Mouse (Mus musculus) liver, adult (tissue): ENCODE measurements around the gene Kera.

Experiments used
- GATA4 ChIP-seq: IDR thresholded peaks from 2 replicates; pipeline ENCODE4 v1.6.1; 2014; ENCODE audit warnings: mild to moderate bottlenecking, low read length; ENCODE audit not compliant: insufficient replicate concordance

Gene Kera

DNA sequence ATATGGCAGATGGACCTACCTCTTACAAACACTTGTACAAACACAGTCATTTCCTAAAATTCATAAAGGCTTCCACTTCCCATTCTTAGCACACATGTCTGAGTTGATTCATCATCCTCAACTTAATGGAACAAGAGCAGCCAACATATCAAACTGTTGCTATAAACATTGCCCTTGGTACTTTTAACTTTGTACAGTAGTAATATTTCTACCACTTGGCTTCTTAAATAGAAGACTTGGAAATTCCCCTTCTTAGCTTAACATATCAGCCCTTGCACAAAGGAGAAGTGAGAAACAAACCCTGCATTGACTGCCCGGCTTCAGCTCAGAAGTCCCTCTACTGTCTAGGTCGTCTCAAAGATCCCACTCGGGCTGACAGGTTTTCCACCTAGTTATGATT is 24.4 kb downstream of the Kera start:
- no peak for TF ChIP-seq GATA4

DNA sequence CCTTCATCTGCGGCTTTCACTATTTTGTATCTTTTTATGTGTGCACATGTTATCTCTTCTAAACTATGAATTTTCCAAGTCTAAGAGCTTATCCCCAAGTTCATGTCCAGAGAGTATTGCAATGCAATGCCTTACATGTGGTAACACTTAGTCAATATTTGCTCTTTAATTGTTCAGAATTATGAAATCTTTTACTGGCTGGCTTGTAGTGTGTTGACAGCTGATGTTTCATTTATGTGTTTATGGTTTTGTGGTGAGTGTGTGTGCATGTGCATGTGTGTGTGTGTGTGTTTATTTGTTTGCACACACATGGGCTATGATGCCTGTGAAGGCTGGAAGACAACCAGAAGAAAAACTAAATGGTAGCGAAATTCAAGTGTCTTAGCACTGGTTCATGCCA is 35.2 kb downstream of the Kera start:
- TF ChIP-seq GATA4, result no peak

DNA sequence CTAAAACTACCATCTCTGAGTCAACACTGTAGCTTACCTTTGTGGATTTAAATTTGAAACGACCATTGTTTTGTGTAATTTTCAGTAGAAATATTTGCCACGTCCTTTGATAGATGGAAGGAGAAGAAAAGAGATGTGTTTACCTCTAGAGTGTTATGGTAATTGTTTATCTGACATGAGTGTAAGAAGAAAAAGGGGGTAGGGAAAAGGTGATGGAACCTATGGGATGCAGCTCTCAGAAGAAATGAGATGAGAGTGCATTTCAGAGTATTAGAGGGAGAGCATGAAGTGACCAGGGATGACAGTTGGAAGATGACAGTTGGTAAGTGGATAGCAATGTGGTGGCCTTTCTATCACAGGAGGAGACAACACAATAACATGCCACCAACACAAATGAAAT is 37.1 kb downstream of the Kera start, which contains the start of gene Epyc:
Gene Epyc, plus strand, starts transcription at position 301 of the 400 bp plus-strand sequence.
- no peak for TF ChIP-seq GATA4

DNA sequence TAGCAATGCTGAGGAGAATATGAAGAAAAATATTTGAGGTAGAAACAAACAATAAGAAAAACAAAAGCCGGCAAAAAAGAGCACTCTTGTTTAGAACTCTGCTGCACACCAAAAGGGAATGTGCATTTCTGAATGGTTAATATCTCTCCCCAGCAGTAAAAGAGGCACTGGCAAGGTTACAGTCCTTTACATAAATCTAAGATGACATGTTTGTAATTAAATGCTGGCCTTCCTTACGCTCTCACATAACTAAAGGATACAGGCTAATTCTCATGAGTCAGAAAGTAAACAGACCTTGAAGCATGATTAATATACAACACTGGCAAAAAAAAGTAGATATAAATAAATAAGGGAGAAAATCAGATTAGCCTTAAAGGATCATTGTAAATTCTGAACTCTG is 43.7 kb downstream of the Kera start:
- no peak for TF ChIP-seq GATA4

DNA sequence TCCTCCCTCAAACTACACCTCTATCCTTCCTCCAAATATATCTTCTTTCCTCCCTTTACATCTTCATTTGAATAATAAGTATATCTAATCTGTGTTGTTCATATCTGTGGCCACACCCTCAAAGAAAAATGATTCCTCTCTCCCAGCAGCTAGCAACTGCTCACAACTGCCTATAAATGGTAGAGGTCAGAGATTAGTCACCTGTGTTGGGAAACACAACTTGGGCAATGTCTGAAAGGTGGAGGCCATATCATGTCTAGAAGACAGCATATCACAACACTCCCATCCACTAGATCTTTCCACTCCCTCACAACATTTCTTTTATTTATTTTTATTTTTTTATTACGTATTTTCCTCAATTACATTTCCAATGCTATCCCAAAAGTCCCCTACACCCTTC is 52.8 kb downstream of the Kera start:
- TF ChIP-seq GATA4, result no peak
